Mouse (Mus musculus) heart, postnatal 0 days (tissue): ENCODE results near the gene Mdga2.

Source experiments
- CTCF ChIP-seq: IDR thresholded peaks from 2 replicates; pipeline ENCODE4 v1.5.1; 2016; ENCODE audit warnings: antibody characterized with exemption, control low read depth, low read depth
- EP300 ChIP-seq: IDR thresholded peaks from 2 replicates; pipeline ENCODE4 v1.6.1; 2016; ENCODE audit warnings: antibody characterized with exemption, low read depth

DNA sequence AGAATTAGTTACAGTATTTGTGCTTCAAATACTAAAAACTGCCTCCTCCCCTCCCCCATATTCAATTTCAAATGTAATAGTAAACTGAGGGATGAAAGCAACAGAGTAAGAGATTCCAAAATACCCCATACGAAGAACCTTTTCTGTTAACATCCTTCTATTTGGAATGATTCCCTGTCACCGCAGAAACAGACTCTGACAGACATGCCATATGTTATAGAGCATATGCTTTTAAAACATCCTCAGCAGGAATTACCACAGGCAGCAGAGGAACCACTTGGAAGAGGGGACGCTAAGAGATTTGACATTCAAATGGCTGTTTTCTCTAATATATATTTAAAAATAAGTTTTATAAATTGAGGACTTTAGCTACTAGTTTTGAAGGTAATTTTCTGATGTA lies 333.1 kb downstream of the Mdga2 start:
- TF ChIP-seq CTCF: no peak
- TF ChIP-seq EP300: no peak
